Mouse (Mus musculus) hindbrain, postnatal 0 days (tissue): ENCODE results near the gene Sdcbp2. TPM values are rescaled to one million over a fixed set of nuclear protein-coding genes. Genes with fewer than 3 reads are reported as not detected.
A peak's percentile ranks its signal among the peaks of the same experiment; 100 is the strongest.

Experiments used
- ATAC-seq: fragments of 200-750 bp; cut with Nextera tagmentation; 2 replicates; pipeline ENCODE4 v1.8.0; 2017; ENCODE audit warnings: mild to moderate bottlenecking, moderate TSS enrichment, moderate library complexity
- DNase-seq: peaks from one replicate; pipeline ENCODE4 v3.0.0-alpha.2; 2015; ENCODE audit warnings: low spot score
- H3K27ac ChIP-seq: fragments of 300-500 bp; sonication (generic); 2 replicates; pipeline ENCODE4 v1.5.1; 2014; ENCODE audit warnings: mild to moderate bottlenecking
- H3K27me3 ChIP-seq: fragments of 300-500 bp; sonication (generic); 2 replicates; pipeline ENCODE4 v1.6.1; 2014; ENCODE audit warnings: low read length, mixed read lengths; ENCODE audit not compliant: insufficient read depth
- H3K36me3 ChIP-seq: fragments of 300-500 bp; sonication (generic); 2 replicates; pipeline ENCODE4 v1.6.1; 2014; ENCODE audit warnings: low read length, mixed read lengths; ENCODE audit not compliant: insufficient read depth
- H3K4me1 ChIP-seq: fragments of 300-500 bp; sonication (generic); 2 replicates; pipeline ENCODE4 v1.6.1; 2014; ENCODE audit warnings: antibody characterized with exemption, low read length, mixed read lengths; ENCODE audit not compliant: insufficient read depth
- H3K4me2 ChIP-seq: fragments of 300-500 bp; sonication (generic); 2 replicates; pipeline ENCODE4 v1.6.1; 2014; ENCODE audit warnings: low read depth, mild to moderate bottlenecking, low read length, moderate library complexity, mixed read lengths
- H3K4me3 ChIP-seq: fragments of 300-500 bp; sonication (generic); 2 replicates; pipeline ENCODE4 v1.5.1; 2014; ENCODE audit warnings: low read length
- H3K9ac ChIP-seq: fragments of 300-500 bp; sonication (generic); replicated peaks from 2 replicates; pipeline ENCODE4 v1.6.1; 2014; ENCODE audit warnings: mild to moderate bottlenecking, low read length, moderate library complexity, mixed read lengths
- H3K9me3 ChIP-seq: fragments of 300-500 bp; sonication (generic); 2 replicates; pipeline ENCODE4 v1.6.1; 2016; ENCODE audit warnings: low read length, mixed read lengths
- CTCF ChIP-seq: IDR thresholded peaks from 2 replicates; pipeline ENCODE4 v1.5.1; 2016; ENCODE audit warnings: antibody characterized with exemption, control low read depth, low read depth
- whole genome bisulfite sequencing: fragments of 180-500 bp; shearing (Covaris S2); extraction: QIAGEN DNeasy Blood & Tissue Kit; methylation state at CpG from one replicate; pipeline ENCODE4 v1.1.7; 2014; 5-methylcytosine and 5-hydroxymethylcytosine counted together
- polyA plus RNA-seq: library from polyadenylated mRNA; unstranded; fragments of >200 nt; fragmentation: Nextera tagmentation; extraction: Ambion mirVana; gene quantifications from 2 replicates; pipeline ENCODE4 v1.2.1, GENCODE M21; 2015
- total RNA-seq: library from RNA; depleted of rRNA; stranded (reverse); fragments of >200 nt; gene quantifications from 2 replicates; pipeline ENCODE4 v1.2.3, GENCODE M21; 2014

Sdcbp2 gene
- total and polyA plus RNA-seq, 2 experiments from 2014 or later = 0.42 to 1.3 TPM

DNA sequence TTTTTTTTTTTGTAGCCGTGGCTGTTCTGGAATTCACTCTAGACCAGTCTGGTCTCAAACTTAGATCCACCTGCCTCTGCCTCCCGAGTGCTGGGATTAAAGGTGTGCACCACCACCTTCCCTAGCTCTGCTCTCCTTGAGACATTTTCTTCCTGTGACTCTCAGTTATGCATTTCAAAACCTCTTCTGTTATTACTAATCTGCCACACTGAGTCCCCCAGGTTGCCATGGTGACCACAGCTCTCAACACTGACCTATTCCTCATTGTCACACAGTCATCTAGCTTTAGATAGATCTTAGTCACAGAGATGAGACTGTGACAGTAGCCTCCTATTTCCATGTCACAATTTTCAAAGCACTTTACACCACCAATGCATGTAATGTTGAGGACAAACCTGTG, 3.0 kb upstream of the Sdcbp2 start:
- DNase-seq = no peak
- Histone ChIP-seq H3K4me3 (no peak overlapping the region), H3K27ac (no peak overlapping the region), H3K4me2 (no peak overlapping the region), H3K9me3 (no peaks in the 10 kb centered on the region), H3K27me3 (no peaks in the 10 kb centered on the region), H3K36me3 (peaks cover 5% of the 10 kb centered on the region; the same call in 1 of the 2 replicates), H3K4me1 (no peaks in the 10 kb centered on the region), H3K9ac (no peak overlapping the region)
- ATAC-seq = no peak
- WGBS = 82% methylated on average over 2 of the region's 2 CpGs
- TF ChIP-seq CTCF = no peak

DNA sequence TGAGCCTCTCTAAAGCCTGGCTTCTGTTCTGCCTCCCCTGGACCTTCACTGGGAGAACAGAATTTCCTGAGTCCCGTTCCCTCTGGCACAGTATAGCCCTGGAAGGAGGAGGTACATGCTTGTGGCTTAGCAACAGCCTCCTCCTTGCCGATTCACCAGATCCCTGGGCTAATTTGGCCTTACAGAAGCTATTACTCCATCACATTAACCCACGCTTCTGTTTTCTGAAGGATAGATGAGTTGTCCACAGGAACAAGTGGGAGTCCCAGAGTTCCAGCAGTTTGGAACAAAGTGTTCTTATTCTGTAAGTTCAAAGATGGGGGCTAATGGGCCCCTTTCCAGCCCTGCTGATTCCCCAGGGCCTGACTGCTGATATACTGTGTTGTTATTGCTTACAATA, 1.2 kb downstream of the Sdcbp2 start:
- Histone ChIP-seq H3K27ac (no peak overlapping the region), H3K4me2 (no peak overlapping the region), H3K27me3 (no peaks in the 10 kb centered on the region), H3K4me3 (no peak overlapping the region), H3K36me3 (no peaks in the 10 kb centered on the region), H3K9ac (no peak overlapping the region), H3K4me1 (peaks cover 7% of the 10 kb centered on the region; the same call in 1 of the 2 replicates), H3K9me3 (no peaks in the 10 kb centered on the region)
- DNase-seq = no peak
- no peak for TF ChIP-seq CTCF
- no peak for ATAC-seq
- WGBS = 43% methylated on average over 3 of the region's 3 CpGs

DNA sequence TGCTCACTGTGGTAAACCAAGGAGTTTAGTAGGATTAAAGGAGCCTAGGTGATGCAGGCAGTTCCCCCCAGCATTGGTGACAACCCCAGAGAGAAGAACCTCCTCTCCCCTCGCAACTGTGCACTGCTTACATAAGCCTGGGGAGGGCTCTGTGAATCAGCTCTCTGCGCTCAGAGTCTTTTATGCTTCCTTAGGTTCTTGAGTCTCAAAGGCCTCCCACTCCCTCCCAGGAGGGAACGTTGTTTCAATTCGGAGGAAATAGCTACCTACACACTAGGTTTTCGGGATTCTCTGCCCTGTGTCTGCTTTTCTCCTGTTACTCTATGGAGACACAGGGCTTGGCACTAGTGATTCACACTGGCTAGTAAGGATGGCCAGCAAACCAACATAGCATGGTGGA, 2.2 kb downstream of the Sdcbp2 start:
- no peak for ATAC-seq

DNA sequence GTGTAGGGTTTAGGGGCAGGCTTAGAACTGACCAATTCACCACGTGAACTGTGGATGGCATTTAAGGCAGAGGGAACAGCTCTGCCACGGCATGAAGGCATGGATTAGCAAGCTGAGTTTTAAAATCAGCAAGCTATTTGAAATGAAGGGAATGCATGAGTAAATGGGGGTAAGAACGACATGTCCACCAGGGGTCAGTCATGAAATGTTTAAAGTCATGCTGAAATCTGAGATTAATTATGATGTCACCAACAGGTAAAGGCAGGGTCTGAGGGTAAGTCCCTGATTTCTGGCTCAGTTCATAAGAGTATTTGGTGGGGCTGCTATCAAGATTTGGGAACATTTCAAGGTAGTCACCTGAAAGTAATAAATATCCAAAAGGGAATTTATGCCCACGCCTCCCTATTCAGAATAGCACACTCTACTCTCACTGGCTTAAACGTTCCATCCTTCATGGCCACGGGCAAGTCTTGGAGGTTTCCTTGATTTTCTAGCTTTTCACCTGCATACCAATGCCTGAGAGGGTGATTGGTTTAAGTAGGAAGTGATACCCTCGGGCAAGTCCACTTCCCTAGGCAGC, 2.8 kb downstream of the Sdcbp2 start:
- Histone ChIP-seq H3K9ac (peak overlapping the region; percentile 49), H3K36me3 (no peaks in the 10 kb centered on the region), H3K4me1 (peaks cover 7% of the 10 kb centered on the region; the same call in 1 of the 2 replicates), H3K4me3 (peak overlapping the region; percentile 41), H3K4me2 (peak overlapping the region; percentile 78), H3K27me3 (no peaks in the 10 kb centered on the region), H3K9me3 (no peaks in the 10 kb centered on the region), H3K27ac (peak overlapping the region; percentile 88)
- DNase-seq (peak; percentile 78), ATAC-seq (no peak; the same call in 1 of the 2 replicates)
- 16% methylated on average over 7 of the region's 7 CpGs for WGBS
- peak; percentile 71 for TF ChIP-seq CTCF

More for the DNA sequence above, 2.2 kb downstream of the Sdcbp2 start:
- H3K27me3 ChIP-seq = no peaks in the 10 kb centered on the region
- no peak for TF ChIP-seq CTCF
- no peaks in the 10 kb centered on the region for H3K9me3 ChIP-seq
- 46% methylated on average over 5 of the region's 5 CpGs for WGBS
- H3K4me1 ChIP-seq = peaks cover 7% of the 10 kb centered on the region; the same call in 1 of the 2 replicates
- no peak for DNase-seq
- no peak overlapping the region for H3K9ac ChIP-seq
- H3K27ac ChIP-seq = peak overlapping the region; percentile 88; the same call in 1 of the 2 replicates
- no peak overlapping the region for H3K4me2 ChIP-seq
- no peaks in the 10 kb centered on the region for H3K36me3 ChIP-seq
- H3K4me3 ChIP-seq = no peak overlapping the region

DNA sequence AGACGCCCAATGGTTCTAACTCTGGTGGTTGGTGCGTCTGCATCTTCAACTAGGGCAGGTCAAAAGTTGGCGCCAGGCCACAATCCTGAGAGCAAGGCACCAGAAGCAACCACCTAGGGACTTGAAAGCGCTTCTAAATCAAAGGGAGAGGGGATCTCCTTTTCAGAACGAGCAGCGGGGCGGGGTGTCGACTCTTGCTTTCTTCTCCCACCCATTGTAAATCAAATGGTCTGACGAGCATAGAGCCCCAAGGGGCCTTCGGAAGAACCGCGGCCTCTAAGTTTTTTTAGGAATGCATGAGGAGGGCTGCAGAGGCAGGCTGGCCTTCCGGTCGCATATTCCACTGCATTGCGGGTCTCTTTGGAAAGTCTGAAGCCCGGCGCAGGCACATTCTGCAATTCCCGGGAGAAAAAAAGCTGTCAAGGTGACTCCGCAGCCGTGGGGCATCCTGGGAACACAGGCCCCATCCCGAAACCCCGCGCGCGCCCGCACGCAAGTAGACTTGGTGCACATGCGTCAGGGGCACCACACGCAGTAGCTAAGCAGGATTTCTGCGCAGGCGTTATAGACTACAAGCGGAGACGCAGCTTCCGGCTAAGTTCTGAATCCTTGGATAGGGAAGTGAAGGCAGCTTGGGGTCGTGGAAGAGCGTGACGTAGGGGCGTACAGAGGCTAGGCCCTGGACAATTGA, 3.4 kb downstream of the Sdcbp2 start:
- Histone ChIP-seq H3K27ac (peak overlapping the region; percentile 88), H3K36me3 (no peaks in the 10 kb centered on the region), H3K4me3 (peak overlapping the region; percentile 41), H3K27me3 (no peaks in the 10 kb centered on the region), H3K4me1 (peaks cover 7% of the 10 kb centered on the region; the same call in 1 of the 2 replicates), H3K9ac (peak overlapping the region; percentile 49), H3K9me3 (no peaks in the 10 kb centered on the region), H3K4me2 (peak overlapping the region; percentile 78)
- ATAC-seq = peak; percentile 96
- under 1% methylated on average over 38 of the region's 38 CpGs for WGBS
- no peak for TF ChIP-seq CTCF
- DNase-seq = peak; percentile 97

DNA sequence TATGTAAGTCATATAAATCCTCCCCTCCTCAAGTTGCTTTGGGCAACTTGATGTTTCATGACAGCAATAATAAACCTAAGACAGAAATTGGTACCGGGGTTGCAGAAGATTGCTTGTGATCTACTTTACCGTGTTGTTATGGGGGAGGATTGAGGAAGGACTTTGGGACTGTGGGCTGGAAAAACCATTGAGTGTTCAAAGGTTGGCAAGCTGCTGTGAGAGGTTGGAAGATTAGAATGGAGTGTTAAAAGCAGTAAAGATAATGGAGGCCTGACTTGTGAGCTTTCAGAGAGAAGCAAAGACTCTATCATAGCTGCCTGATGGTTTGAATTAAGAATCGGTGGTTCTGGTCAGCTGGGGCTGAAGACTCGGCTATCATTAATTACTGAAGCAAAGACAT, 6.8 kb downstream of the Sdcbp2 start:
- no peaks in the 10 kb centered on the region for H3K36me3 ChIP-seq
- H3K27ac ChIP-seq = no peak overlapping the region
- H3K4me3 ChIP-seq = no peak overlapping the region
- no peaks in the 10 kb centered on the region for H3K27me3 ChIP-seq
- DNase-seq (no peak), ATAC-seq (no peak)
- H3K4me1 ChIP-seq = peaks cover 7% of the 10 kb centered on the region; the same call in 1 of the 2 replicates
- TF ChIP-seq CTCF = no peak
- H3K4me2 ChIP-seq = no peak overlapping the region
- H3K9ac ChIP-seq = no peak overlapping the region
- 82% methylated on average over 4 of the region's 4 CpGs for WGBS
- no peaks in the 10 kb centered on the region for H3K9me3 ChIP-seq

DNA sequence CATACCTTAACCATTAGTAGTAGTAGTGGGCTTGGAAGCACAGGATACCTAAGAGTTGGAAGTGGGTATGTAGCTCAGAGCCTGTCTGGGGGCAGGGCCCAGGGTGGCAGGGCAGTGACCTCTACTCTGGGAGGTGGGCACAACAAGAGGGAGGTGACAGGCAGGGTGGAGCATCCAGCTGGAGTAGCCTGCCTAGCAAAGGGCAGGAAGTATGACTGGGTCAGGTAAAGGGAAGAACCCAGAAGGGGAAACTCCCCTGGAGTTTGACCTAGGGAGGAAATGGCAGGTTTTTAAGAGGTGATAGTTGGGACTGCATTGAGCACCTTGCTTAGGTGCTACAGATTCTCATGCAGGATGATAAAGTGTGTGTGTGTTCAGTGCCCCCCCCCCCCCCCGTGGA, 8.5 kb downstream of the Sdcbp2 start:
- Histone ChIP-seq H3K36me3 (no peaks in the 10 kb centered on the region), H3K4me1 (peaks cover 4% of the 10 kb centered on the region; the same call in 1 of the 2 replicates), H3K27ac (no peak overlapping the region), H3K9ac (no peak overlapping the region), H3K4me3 (no peak overlapping the region), H3K4me2 (no peak overlapping the region), H3K27me3 (no peaks in the 10 kb centered on the region), H3K9me3 (no peaks in the 10 kb centered on the region)
- no peak for DNase-seq
- no peak for TF ChIP-seq CTCF
- ATAC-seq = no peak
- WGBS = 22% methylated on average over 1 of the region's 1 CpGs
